Mouse (Mus musculus) testis, adult 2 months (tissue): Measurements from ENCODE around the gene Mapkapk3. TPM values are rescaled to one million over a fixed set of nuclear protein-coding genes. Genes with fewer than 3 reads are reported as not detected.
"Not testable (repeated sequence)": the region's sequence is repeated elsewhere in the genome, so short reads cannot be mapped to it uniquely, and the experiment has no call there.

Experiments used
- H3K27ac ChIP-seq: fragments of 200-500 bp; 2 replicates; pipeline ENCODE4 v1.5.1; 2012; ENCODE audit warnings: low read depth, low read length; ENCODE audit not compliant: control insufficient read depth, insufficient read depth
- H3K27me3 ChIP-seq: fragments of 200-500 bp; 2 replicates; pipeline ENCODE4 v1.6.1; 2012; ENCODE audit warnings: mild to moderate bottlenecking, low read length, moderate library complexity; ENCODE audit not compliant: control insufficient read depth, insufficient read depth
- H3K36me3 ChIP-seq: fragments of 200-500 bp; 2 replicates; pipeline ENCODE4 v1.6.1; 2012; ENCODE audit warnings: mild to moderate bottlenecking, low read length; ENCODE audit not compliant: control insufficient read depth, insufficient read depth
- H3K4me1 ChIP-seq: fragments of 200-500 bp; 2 replicates; pipeline ENCODE4 v1.6.1; 2012; ENCODE audit warnings: low read length; ENCODE audit not compliant: control insufficient read depth, insufficient read depth
- H3K4me3 ChIP-seq: fragments of 200-500 bp; 2 replicates; pipeline ENCODE4 v1.5.1; 2012; ENCODE audit warnings: low read depth, mild to moderate bottlenecking, low read length, moderate library complexity, mixed read lengths; ENCODE audit not compliant: control insufficient read depth
- CTCF ChIP-seq: fragments of 200-500 bp; IDR thresholded peaks from 2 replicates; pipeline ENCODE4 v1.5.1; 2012; ENCODE audit warnings: low read depth, mild to moderate bottlenecking, inconsistent platforms, low read length, moderate library complexity; ENCODE audit not compliant: control insufficient read depth, insufficient read depth, insufficient replicate concordance
- POLR2A ChIP-seq: fragments of 200-500 bp; IDR thresholded peaks from 2 replicates; pipeline ENCODE4 v1.6.1; 2012; ENCODE audit warnings: low read depth, mild to moderate bottlenecking, inconsistent platforms, low read length, moderate library complexity; ENCODE audit not compliant: control insufficient read depth
- polyA plus RNA-seq: library from polyadenylated mRNA; depleted of rRNA; stranded (reverse); fragments of >200 nt; gene quantifications from 2 replicates; pipeline ENCODE4 v1.2.3, GENCODE M21; 2012

The Mapkapk3 gene
- polyA plus RNA-seq, 1 experiment, result 5.2 TPM

- H3K4me3 ChIP-seq, result no peak overlapping the region
- H3K36me3 ChIP-seq, result no peaks in the 10 kb centered on the region
- H3K4me1 ChIP-seq, result no peaks in the 10 kb centered on the region
- no peak overlapping the region for H3K27ac ChIP-seq
- no peaks in the 10 kb centered on the region for H3K27me3 ChIP-seq
- TF ChIP-seq CTCF (no peak), POLR2A (no peak)
These were observed 24.2 kb upstream of the Mapkapk3 start for GRCm38 (mm10) chr9:107313926-107314325.

DNA sequence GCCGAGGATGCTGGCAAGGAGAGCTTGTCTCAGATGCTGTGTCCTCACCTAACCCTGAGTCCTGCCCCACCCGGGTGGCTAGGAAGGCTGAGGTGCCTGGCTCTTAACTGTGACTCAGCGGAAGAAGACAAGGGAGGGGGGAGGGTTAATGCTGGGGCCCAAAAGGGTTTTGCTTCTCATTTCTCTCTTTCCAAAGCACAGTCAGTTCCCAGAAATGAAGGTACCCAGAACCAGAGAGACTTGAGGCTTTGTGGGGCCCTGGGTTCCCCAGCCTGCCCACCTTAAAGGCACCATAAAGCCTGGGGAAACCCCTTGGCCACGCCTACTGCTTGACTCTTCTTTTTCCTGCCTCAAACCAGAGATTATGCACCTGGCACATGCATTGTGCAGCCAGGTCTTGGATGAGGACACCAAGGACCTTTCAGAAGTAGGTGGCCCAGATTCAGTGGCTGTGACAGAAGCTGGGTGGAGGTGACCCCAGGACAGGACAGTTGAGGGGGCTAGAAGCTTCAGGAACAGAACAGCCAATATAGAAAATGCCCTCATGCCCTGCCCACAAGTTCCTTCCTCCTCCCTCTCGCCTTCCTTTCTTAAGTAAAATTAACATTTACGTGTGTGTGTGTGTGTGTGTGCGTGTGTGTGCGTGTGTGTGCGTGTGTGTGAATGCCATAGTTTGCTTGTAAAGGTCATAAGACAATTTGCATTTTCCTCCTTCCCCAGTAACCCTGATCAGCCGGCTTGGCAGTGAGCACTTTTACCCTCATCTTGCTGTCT lies 23.3 kb upstream of the Mapkapk3 start:
- H3K27me3 ChIP-seq, result no peaks in the 10 kb centered on the region
- H3K36me3 ChIP-seq, result no peaks in the 10 kb centered on the region
- H3K4me1 ChIP-seq, result no peaks in the 10 kb centered on the region; the same call in 1 of the 2 replicates
- no peak for TF ChIP-seq POLR2A
- no peak for TF ChIP-seq CTCF
- no peak overlapping the region for H3K27ac ChIP-seq
- H3K4me3 ChIP-seq, result no peak overlapping the region

DNA sequence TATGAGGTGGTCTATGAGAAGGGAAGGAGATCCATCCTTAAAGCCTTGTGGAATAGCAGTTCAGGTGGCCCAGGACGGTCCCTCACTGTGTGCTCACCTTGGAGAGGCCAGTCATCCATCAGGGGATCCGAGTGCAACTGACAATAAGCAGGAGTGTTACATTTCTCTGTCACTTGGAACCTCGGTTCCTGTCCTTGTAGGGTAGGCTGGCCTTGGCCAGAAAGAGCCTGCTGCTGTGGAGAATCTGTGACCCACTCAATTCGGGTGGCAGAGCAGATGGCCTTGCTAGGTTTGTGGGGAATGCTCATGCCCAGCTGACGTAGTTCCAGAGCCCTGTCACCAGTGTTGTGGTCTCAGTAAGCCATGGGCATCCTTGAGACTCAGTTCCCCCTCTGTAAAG lies 19.9 kb upstream of the Mapkapk3 start:
- no peak overlapping the region for H3K4me3 ChIP-seq
- H3K36me3 ChIP-seq, result no peaks in the 10 kb centered on the region
- TF ChIP-seq POLR2A (no peak), CTCF (no peak)
- H3K27me3 ChIP-seq, result no peaks in the 10 kb centered on the region
- no peak overlapping the region for H3K27ac ChIP-seq
- H3K4me1 ChIP-seq, result peaks cover 6% of the 10 kb centered on the region

GRCm38 (mm10) chr9:107309171-107309570 lies 19.5 kb upstream of the Mapkapk3 start:
- no peak overlapping the region for H3K4me3 ChIP-seq
- no peaks in the 10 kb centered on the region for H3K36me3 ChIP-seq
- peaks cover 6% of the 10 kb centered on the region for H3K4me1 ChIP-seq
- TF ChIP-seq POLR2A, result no peak
- no peak for TF ChIP-seq CTCF
- no peaks in the 10 kb centered on the region for H3K27me3 ChIP-seq
- H3K27ac ChIP-seq, result no peak overlapping the region

GRCm38 (mm10) chr9:107308346-107309000 lies 18.8 kb upstream of the Mapkapk3 start:
- no peaks in the 10 kb centered on the region for H3K36me3 ChIP-seq
- H3K27ac ChIP-seq, result no peak overlapping the region; the same call in 1 of the 2 replicates
- peaks cover 6% of the 10 kb centered on the region for H3K4me1 ChIP-seq
- TF ChIP-seq POLR2A, result no peak
- no peak for TF ChIP-seq CTCF
- H3K4me3 ChIP-seq, result no peak overlapping the region
- H3K27me3 ChIP-seq, result no peaks in the 10 kb centered on the region

DNA sequence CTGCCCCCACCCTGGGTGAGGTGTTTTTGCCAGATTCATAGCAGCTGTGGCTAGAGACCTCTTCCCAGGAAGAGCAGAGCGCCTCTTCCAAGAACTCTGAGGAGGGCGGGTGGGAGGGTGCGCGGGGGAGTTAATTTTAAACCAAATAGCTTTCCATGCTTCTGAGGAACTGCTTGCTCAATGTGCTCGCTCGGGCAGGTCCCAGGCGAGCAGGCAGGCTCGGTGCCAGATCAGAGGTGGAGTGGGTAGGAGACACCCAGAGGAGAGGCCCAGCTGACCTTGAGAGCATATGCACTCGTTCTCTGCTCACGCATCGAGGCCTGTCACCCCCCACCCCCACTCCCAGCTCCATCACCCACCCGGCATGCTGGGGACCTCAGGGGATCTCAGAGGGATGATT lies 18.2 kb upstream of the Mapkapk3 start:
- H3K4me3 ChIP-seq, result no peak overlapping the region
- H3K27ac ChIP-seq, result peak overlapping the region; percentile 60
- no peaks in the 10 kb centered on the region for H3K27me3 ChIP-seq
- no peaks in the 10 kb centered on the region for H3K36me3 ChIP-seq
- peaks cover 6% of the 10 kb centered on the region for H3K4me1 ChIP-seq
- no peak for TF ChIP-seq POLR2A
- no peak for TF ChIP-seq CTCF

DNA sequence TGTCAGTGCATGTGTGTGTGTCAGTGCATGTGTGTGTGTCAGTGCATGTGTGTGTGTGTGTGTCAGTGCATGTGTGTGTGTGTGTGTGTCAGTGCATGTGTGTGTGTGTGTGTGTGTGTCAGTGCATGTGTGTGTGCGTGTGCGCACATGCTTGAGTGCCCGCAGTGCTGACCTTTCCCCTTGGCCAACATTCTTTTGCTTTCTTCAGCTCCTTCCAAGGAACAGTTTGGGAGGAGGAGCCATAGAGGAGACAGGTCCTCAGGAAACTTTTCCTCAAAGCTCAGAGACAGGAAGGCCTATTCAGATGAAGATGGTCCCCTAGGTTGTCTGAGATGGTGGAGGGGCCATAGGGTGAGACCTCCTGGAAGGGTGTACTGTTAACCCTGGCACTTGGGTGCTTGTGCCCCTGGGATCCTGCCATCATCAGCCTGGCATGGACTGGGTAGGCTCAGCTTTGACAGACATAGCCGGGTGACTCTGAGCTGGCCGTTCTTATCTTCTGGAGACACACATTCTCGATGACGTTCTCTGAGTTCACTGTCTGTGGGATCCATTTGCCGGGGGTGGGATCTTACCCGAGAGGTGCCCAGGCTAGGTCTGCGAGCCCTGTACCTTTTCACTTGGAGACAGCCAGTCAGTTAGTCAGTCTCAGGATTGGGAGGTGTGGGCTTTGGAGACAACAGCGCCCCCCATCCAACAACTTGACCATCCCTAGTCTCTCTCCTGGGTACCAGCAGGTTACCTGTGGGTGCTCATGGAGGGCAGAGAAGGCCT lies 17.6 kb upstream of the Mapkapk3 start:
- TF ChIP-seq CTCF (no peak), POLR2A (no peak)
- peaks cover 6% of the 10 kb centered on the region for H3K4me1 ChIP-seq
- no peaks in the 10 kb centered on the region for H3K27me3 ChIP-seq
- H3K36me3 ChIP-seq, result no peaks in the 10 kb centered on the region
- H3K27ac ChIP-seq, result peak overlapping the region; percentile 60
- no peak overlapping the region for H3K4me3 ChIP-seq

GRCm38 (mm10) chr9:107306673-107307072 lies 17.0 kb upstream of the Mapkapk3 start:
- H3K36me3 ChIP-seq, H3K4me1 ChIP-seq, H3K27ac ChIP-seq, H3K4me3 ChIP-seq, H3K27me3 ChIP-seq: not testable (repeated sequence)
